Mouse (Mus musculus) liver (tissue): ENCODE results near the gene Heatr4.
"Not testable (repeated sequence)": the region's sequence is repeated elsewhere in the genome, so short reads cannot be mapped to it uniquely, and the experiment has no call there.

Experiments used
- DNase-seq: peaks from one replicate; pipeline ENCODE4 v3.0.0-alpha.2; 2020; ENCODE audit warnings: mixed read lengths

Heatr4 gene

GRCm38 (mm10) chr12:83984752-83985151 lies at the start of gene Heatr4:
Gene Heatr4, minus strand, starts transcription at chr12:83984852.
- no peak for DNase-seq

- no peak for DNase-seq
These were observed 49.5 kb upstream of the Heatr4 start for GRCm38 (mm10) chr12:84034108-84034507.

- DNase-seq: not testable (repeated sequence)
These were observed 48.6 kb upstream of the Heatr4 start for GRCm38 (mm10) chr12:84033302-84033701.

GRCm38 (mm10) chr12:84032854-84033253 lies 48.2 kb upstream of the Heatr4 start:
- no peak for DNase-seq

- DNase-seq: peak; percentile 69
These were observed 46.1 kb upstream of the Heatr4 start for GRCm38 (mm10) chr12:84030659-84031332.

- not testable (repeated sequence) for DNase-seq
These were observed 44.4 kb upstream of the Heatr4 start for GRCm38 (mm10) chr12:84029043-84029442.

- DNase-seq: not testable (repeated sequence)
These were observed 43.7 kb upstream of the Heatr4 start for GRCm38 (mm10) chr12:84028328-84028727.

- no peak for DNase-seq
These were observed 41.2 kb upstream of the Heatr4 start for GRCm38 (mm10) chr12:84025888-84026287.

- DNase-seq: peak; percentile 17
These were observed 38.5 kb upstream of the Heatr4 start for GRCm38 (mm10) chr12:84023052-84023745.

- DNase-seq: not testable (repeated sequence)
These were observed 37.6 kb upstream of the Heatr4 start for GRCm38 (mm10) chr12:84022266-84022665.

GRCm38 (mm10) chr12:84020528-84020927 lies 35.9 kb upstream of the Heatr4 start:
- peak; percentile 55 for DNase-seq

- DNase-seq: no peak
These were observed 29.0 kb upstream of the Heatr4 start for GRCm38 (mm10) chr12:84013701-84014100.

GRCm38 (mm10) chr12:84013130-84013529 lies 28.5 kb upstream of the Heatr4 start:
- DNase-seq: no peak

GRCm38 (mm10) chr12:84011251-84012040 lies 26.8 kb upstream of the Heatr4 start:
- DNase-seq: peak; percentile 16

GRCm38 (mm10) chr12:84010201-84010600 lies 25.5 kb upstream of the Heatr4 start:
- no peak for DNase-seq

GRCm38 (mm10) chr12:84009171-84009965 lies 24.7 kb upstream of the Heatr4 start, which contains the start of gene Acot1:
Gene Acot1, plus strand, starts transcription at chr12:84009490.
- DNase-seq: peak; percentile 53

GRCm38 (mm10) chr12:84008729-84009128 lies 24.1 kb upstream of the Heatr4 start:
- no peak for DNase-seq

- DNase-seq: no peak
These were observed 23.6 kb upstream of the Heatr4 start for GRCm38 (mm10) chr12:84008251-84008650.

GRCm38 (mm10) chr12:84003866-84004265 lies 19.2 kb upstream of the Heatr4 start:
- no peak for DNase-seq

GRCm38 (mm10) chr12:84000418-84000817 lies 15.8 kb upstream of the Heatr4 start:
- DNase-seq: no peak

- peak; percentile 56 for DNase-seq
These were observed 14.6 kb upstream of the Heatr4 start for GRCm38 (mm10) chr12:83999237-83999636.

GRCm38 (mm10) chr12:83998341-83999107 lies 13.9 kb upstream of the Heatr4 start:
- DNase-seq: no peak
